ENCODE assay signal across 26 mouse cellular contexts in genomic region chr14:22048900-22049199, GRCm38 (mm10). TPM values are rescaled to one million over a fixed set of nuclear protein-coding genes. Genes with fewer than 3 reads are reported as not detected.
A peak's percentile ranks its signal among the peaks of the same experiment; 100 is the strongest.
DNase-seq lines count a peak whose midpoint lies in the region; ATAC-seq lines count a peak whose summit lies in the region.
"Had no signal": no experiment of that assay in that cellular context is flagged by ENCODE, and none has a peak within 500 bp of the region (broad histone marks: within the 10 kb centered on the region; RNA-seq: fewer than 3 reads in every experiment).

No protein-coding gene starts in this region.

- H3K9ac ChIP-seq in embryonic facial prominence, embryonic 11.5 days (replicated peaks; ENCODE audit: low read length), result no peak overlapping the region
- no peak overlapping the region for H3K9ac ChIP-seq in limb, embryonic 13.5 days
- H3K9ac ChIP-seq in hindbrain, embryonic 13.5 days, result no peak overlapping the region
- H3K9ac ChIP-seq: embryonic facial prominence, embryonic 15.5 days; kidney, embryonic 15.5 days; lung, embryonic 15.5 days; neural tube, embryonic 13.5 days had no signal

- no peaks in the 10 kb centered on the region for H3K9me3 ChIP-seq in heart, embryonic 10.5 days
- H3K9me3 ChIP-seq in embryonic facial prominence, embryonic 11.5 days (replicated peaks; ENCODE audit: control insufficient read depth, low read length), result no peaks in the 10 kb centered on the region
- H3K9me3 ChIP-seq in limb, embryonic 13.5 days, result no peaks in the 10 kb centered on the region
- no peaks in the 10 kb centered on the region for H3K9me3 ChIP-seq in hindbrain, embryonic 13.5 days
- H3K9me3 ChIP-seq: embryonic facial prominence, embryonic 15.5 days; forebrain, embryonic 10.5 days; G1E; kidney, embryonic 15.5 days; lung, embryonic 15.5 days; neural tube, embryonic 13.5 days had no signal

- H3K4me3 ChIP-seq in heart, embryonic 10.5 days, result no peak overlapping the region
- H3K4me3 ChIP-seq in embryonic facial prominence, embryonic 11.5 days (ENCODE audit: low read depth, low read length), result no peak overlapping the region
- no peak overlapping the region for H3K4me3 ChIP-seq in limb, embryonic 13.5 days
- H3K4me3 ChIP-seq in hindbrain, embryonic 13.5 days, result no peak overlapping the region
- H3K4me3 ChIP-seq: embryonic facial prominence, embryonic 15.5 days; forebrain, embryonic 10.5 days; kidney, embryonic 15.5 days; left cerebral cortex, adult 2 months; lung, embryonic 15.5 days; neural tube, embryonic 13.5 days had no signal

- peak overlapping the region; percentile 59; the same call in 1 of the 2 replicates for H3K27ac ChIP-seq in heart, embryonic 10.5 days
- no peak overlapping the region for H3K27ac ChIP-seq in embryonic facial prominence, embryonic 11.5 days (replicated peaks; ENCODE audit: low read depth, low read length)
- H3K27ac ChIP-seq in limb, embryonic 13.5 days, result peak overlapping the region; percentile 33
- H3K27ac ChIP-seq in hindbrain, embryonic 13.5 days, result no peak overlapping the region
- H3K27ac ChIP-seq: embryonic facial prominence, embryonic 15.5 days; forebrain, embryonic 10.5 days; kidney, embryonic 15.5 days; left cerebral cortex, adult 2 months; lung, embryonic 15.5 days; neural tube, embryonic 13.5 days had no signal

- H3K4me2 ChIP-seq in embryonic facial prominence, embryonic 11.5 days (ENCODE audit: low read depth, low read length), result no peak overlapping the region
- H3K4me2 ChIP-seq in limb, embryonic 13.5 days (replicated peaks), result no peak overlapping the region
- H3K4me2 ChIP-seq in hindbrain, embryonic 13.5 days, result no peak overlapping the region
- H3K4me2 ChIP-seq: embryonic facial prominence, embryonic 15.5 days; kidney, embryonic 15.5 days; lung, embryonic 15.5 days; neural tube, embryonic 13.5 days had no signal

- no peak for DNase-seq in heart, embryonic 10.5 days (ENCODE audit: low spot score)
- DNase-seq in heart, postnatal 4 days, result no peak
- DNase-seq in embryonic facial prominence, embryonic 11.5 days (ENCODE audit: low spot score), result peak; percentile 65
- DNase-seq in urinary bladder, postnatal 4 days (ENCODE audit: low spot score in 2 of 2), result no peak
- no peak for DNase-seq in c-Kit-positive CD71-positive TER-119-positive erythroid progenitor cells, embryonic 14.5 days (ENCODE audit: low spot score)
- DNase-seq: adrenal gland, postnatal 14 days; cerebellum, adult 11-12 months; cerebellum, postnatal 25 days; gastrocnemius, postnatal 10 days; kidney, postnatal 4 days; layer of hippocampus, adult 9-11 months; left cerebral cortex, postnatal 4 days; lung, postnatal 4 days; midbrain, embryonic 14.5 days; thymus, postnatal 4 days had no signal

- no peak for ATAC-seq in embryonic facial prominence, embryonic 11.5 days (replicated peaks; ENCODE audit: insufficient number of reproducible peaks, low FRiP score, low TSS enrichment, low read depth)
- ATAC-seq in limb, embryonic 13.5 days (ENCODE audit: low FRiP score, low read depth), result no peak
- 0 out of 2 replicates have a peak, but pooled peaks have one; percentile 7 for ATAC-seq in megakaryocyte-erythroid progenitor cell, adult 5-6 weeks (replicated peaks; ENCODE audit: low FRiP score, low TSS enrichment, poor library complexity, severe bottlenecking)
- ATAC-seq in hindbrain, embryonic 13.5 days (ENCODE audit: low FRiP score), result no peak
- ATAC-seq: inflammation-experienced regulatory T-cells, adult 6 months had no signal

- 39% methylated on average over 6 of the region's 6 CpGs for WGBS in heart, embryonic 10.5 days
- 34% methylated on average over 6 of the region's 6 CpGs for WGBS in embryonic facial prominence, embryonic 11.5 days
- WGBS in limb, embryonic 13.5 days, result 14% methylated on average over 6 of the region's 6 CpGs
- 73% methylated on average over 6 of the region's 6 CpGs for WGBS in hindbrain, embryonic 13.5 days

- H3K27me3 ChIP-seq in heart, embryonic 10.5 days (ENCODE audit: insufficient read depth, poor library complexity, severe bottlenecking), result peaks cover 26% of the 10 kb centered on the region
- no peaks in the 10 kb centered on the region for H3K27me3 ChIP-seq in embryonic facial prominence, embryonic 11.5 days (ENCODE audit: control insufficient read depth, insufficient read depth, low read length)
- peaks cover 29% of the 10 kb centered on the region for H3K27me3 ChIP-seq in limb, embryonic 13.5 days
- peaks cover 8% of the 10 kb centered on the region; the same call in 1 of the 2 replicates for H3K27me3 ChIP-seq in hindbrain, embryonic 13.5 days
- H3K27me3 ChIP-seq: embryonic facial prominence, embryonic 15.5 days had no signal

- H3K4me1 ChIP-seq in heart, embryonic 10.5 days, result peaks cover 21% of the 10 kb centered on the region
- H3K4me1 ChIP-seq in embryonic facial prominence, embryonic 11.5 days (ENCODE audit: control insufficient read depth, insufficient read depth, low read length), result 0 out of 2 replicates have a peak, but pooled peaks cover 3% of the 10 kb centered on the region
- peaks cover 37% of the 10 kb centered on the region for H3K4me1 ChIP-seq in limb, embryonic 13.5 days
- peaks cover 14% of the 10 kb centered on the region for H3K4me1 ChIP-seq in hindbrain, embryonic 13.5 days (replicated peaks)

- no peaks in the 10 kb centered on the region for H3K36me3 ChIP-seq in heart, embryonic 10.5 days
- H3K36me3 ChIP-seq in embryonic facial prominence, embryonic 11.5 days (replicated peaks; ENCODE audit: control insufficient read depth, insufficient read depth, low read depth, low read length), result no peaks in the 10 kb centered on the region
- no peaks in the 10 kb centered on the region for H3K36me3 ChIP-seq in limb, embryonic 13.5 days
- no peaks in the 10 kb centered on the region for H3K36me3 ChIP-seq in hindbrain, embryonic 13.5 days
- H3K36me3 ChIP-seq: embryonic facial prominence, embryonic 15.5 days; forebrain, embryonic 10.5 days; G1E; kidney, embryonic 15.5 days; lung, embryonic 15.5 days; neural tube, embryonic 13.5 days had no signal

RNA-seq across cellular contexts. Expression of gene Lrmda, which starts 29.3 kb away (rescaled TPM):
- 0.60 and 1.1 TPM in 2 replicates for polyA plus RNA-seq in heart, embryonic 10.5 days (2016; fragmentation: Nextera tagmentation; extraction: Ambion mirVana)
- 1 to 10 TPM in 1 of 2 experiments, under 1 TPM in 1; 0.68 to 1.5 TPM for total RNA-seq in heart, postnatal 4 days (2021)
- polyA plus RNA-seq in embryonic facial prominence, embryonic 11.5 days (2014; fragmentation: Nextera tagmentation; extraction: Ambion mirVana), result 0.22 TPM in 1 of 2 replicates, not detected in the other
- 0.36 and 0.38 TPM in 2 replicates for polyA plus RNA-seq in limb, embryonic 13.5 days (2015; fragmentation: Nextera tagmentation; extraction: Ambion mirVana)
- 7.8 and 9.6 TPM in 2 replicates for total RNA-seq in megakaryocyte-erythroid progenitor cell, adult 5-6 weeks (2014; fragmentation: Nextera tagmentation)
- total RNA-seq in megakaryocyte-erythroid progenitor cell, adult 5-6 weeks (2017), result 3.4 and 6.4 TPM in 2 replicates
- 0.16 TPM in 1 of 2 replicates, not detected in the other for polyA plus RNA-seq in hindbrain, embryonic 13.5 days (2015; fragmentation: Nextera tagmentation; extraction: Ambion mirVana)
- total RNA-seq: G1E had no signal
- polyA plus RNA-seq: G1E; inflammation-experienced regulatory T-cells, adult 6 months; midbrain, embryonic 14.5 days; neural tube, embryonic 13.5 days had no signal

RNA-seq across cellular contexts. Expression of gene Zfp503, which starts 59.4 kb away (rescaled TPM):
- 3.2 and 13.4 TPM in 2 replicates for polyA plus RNA-seq in heart, embryonic 10.5 days (2016; fragmentation: Nextera tagmentation; extraction: Ambion mirVana)
- total RNA-seq in heart, postnatal 4 days (2021), result 1 to 10 TPM; 2.5 to 3.3 TPM
- 9.5 and 10.2 TPM in 2 replicates for polyA plus RNA-seq in embryonic facial prominence, embryonic 11.5 days (2014; fragmentation: Nextera tagmentation; extraction: Ambion mirVana)
- 25.8 and 26.2 TPM in 2 replicates for polyA plus RNA-seq in limb, embryonic 13.5 days (2015; fragmentation: Nextera tagmentation; extraction: Ambion mirVana)
- not detected in 2 replicates for total RNA-seq in megakaryocyte-erythroid progenitor cell, adult 5-6 weeks (2014; fragmentation: Nextera tagmentation)
- total RNA-seq in megakaryocyte-erythroid progenitor cell, adult 5-6 weeks (2017), result not detected in 2 replicates
- 16.1 and 16.8 TPM in 2 replicates for polyA plus RNA-seq in hindbrain, embryonic 13.5 days (2015; fragmentation: Nextera tagmentation; extraction: Ambion mirVana)
- total RNA-seq: G1E had no signal
- polyA plus RNA-seq: inflammation-experienced regulatory T-cells, adult 6 months had no signal

Comparison
In these comparisons a context has a peak if more than half of its experiments do, and no peak if none do; other contexts are left out.
1. H3K27ac ChIP-seq: peak in heart, embryonic 10.5 days (single experiment) and limb, embryonic 13.5 days (single experiment); none in embryonic facial prominence, embryonic 11.5 days (single experiment) and hindbrain, embryonic 13.5 days (single experiment).